Mouse (Mus musculus): ENCODE data around the gene Gm10037. TPM values are rescaled to one million over a fixed set of nuclear protein-coding genes. Genes with fewer than 3 reads are reported as not detected.
"Not testable (repeated sequence)": the region's sequence is repeated elsewhere in the genome, so short reads cannot be mapped to it uniquely, and the experiment has no call there.

Gene Gm10037
- polyA plus RNA-seq (2015; fragmentation: Nextera tagmentation; extraction: Ambion mirVana) = 0.21 TPM in 2 replicates

GRCm38 (mm10) chr13:67830911-67831336, at the start of gene Gm10037:
Gm10037 (plus strand) TSS chr13:67831106.
- TF ChIP-seq EP300 (IDR thresholded peaks at IDR 0.05; ENCODE audit: low read depth) (no peak), CTCF (IDR thresholded peaks at IDR 0.05; ENCODE audit: low read depth) (no peak)
- Histone ChIP-seq H3K9me3 (ENCODE audit: low read length) (peaks cover 7% of the 10 kb centered on the region), H3K27ac (ENCODE audit: low read depth) (no peak within 1 kb of the TSS), H3K4me1 (ENCODE audit: insufficient read depth) (no peaks in the 10 kb centered on the region), H3K36me3 (replicated peaks; ENCODE audit: insufficient read depth, low read length) (peaks cover 8% of the 10 kb centered on the region), H3K27me3 (ENCODE audit: insufficient read depth, low read length) (no peaks in the 10 kb centered on the region), H3K4me2 (ENCODE audit: low read depth, low read length) (peak within 1 kb of the TSS; percentile 80), H3K9ac (replicated peaks) (peak within 1 kb of the TSS; percentile 73), H3K4me3 (ENCODE audit: low read depth, low read length) (peak within 1 kb of the TSS; percentile 67)
- DNase-seq = peak; percentile 60
- ATAC-seq = peak; percentile 82
- WGBS (ENCODE audit: insufficient replicate concordance) = 2% methylated on average over 14 of the region's 14 CpGs

- no peak overlapping the region for H3K27ac ChIP-seq (ENCODE audit: low read depth)
- ATAC-seq = no peak
- no peaks in the 10 kb centered on the region for H3K27me3 ChIP-seq (ENCODE audit: insufficient read depth, low read length)
- no peaks in the 10 kb centered on the region for H3K9me3 ChIP-seq (ENCODE audit: low read length)
- no peaks in the 10 kb centered on the region for H3K36me3 ChIP-seq (replicated peaks; ENCODE audit: insufficient read depth, low read length)
- TF ChIP-seq EP300 (IDR thresholded peaks at IDR 0.05; ENCODE audit: low read depth) (no peak), CTCF (IDR thresholded peaks at IDR 0.05; ENCODE audit: low read depth) (no peak)
- H3K4me3 ChIP-seq (ENCODE audit: low read depth, low read length) = no peak overlapping the region
- H3K4me2 ChIP-seq (ENCODE audit: low read depth, low read length) = no peak overlapping the region
- H3K9ac ChIP-seq (replicated peaks) = no peak overlapping the region
- no peaks in the 10 kb centered on the region for H3K4me1 ChIP-seq (ENCODE audit: insufficient read depth)
- 83% methylated on average over 10 of the region's 10 CpGs for WGBS (ENCODE audit: insufficient replicate concordance)
- no peak for DNase-seq
Observed at GRCm38 (mm10) chr13:67791921-67792455, 38.9 kb upstream of the Gm10037 start.

GRCm38 (mm10) chr13:67798618-67799017, 32.3 kb upstream of the Gm10037 start:
- H3K4me3 ChIP-seq (ENCODE audit: low read depth, low read length) = no peak overlapping the region
- no peaks in the 10 kb centered on the region for H3K36me3 ChIP-seq (replicated peaks; ENCODE audit: insufficient read depth, low read length)
- ATAC-seq (no peak), DNase-seq (no peak)
- H3K27ac ChIP-seq (ENCODE audit: low read depth) = no peak overlapping the region
- no peaks in the 10 kb centered on the region for H3K4me1 ChIP-seq (ENCODE audit: insufficient read depth)
- no peak overlapping the region for H3K9ac ChIP-seq (replicated peaks)
- no peaks in the 10 kb centered on the region for H3K9me3 ChIP-seq (ENCODE audit: low read length)
- H3K27me3 ChIP-seq (ENCODE audit: insufficient read depth, low read length) = no peaks in the 10 kb centered on the region
- no peak overlapping the region for H3K4me2 ChIP-seq (ENCODE audit: low read depth, low read length)
- 83% methylated on average over 3 of the region's 3 CpGs for WGBS (ENCODE audit: insufficient replicate concordance)
- TF ChIP-seq CTCF (IDR thresholded peaks at IDR 0.05; ENCODE audit: low read depth) (no peak), EP300 (IDR thresholded peaks at IDR 0.05; ENCODE audit: low read depth) (no peak)

GRCm38 (mm10) chr13:67799151-67799550, 31.8 kb upstream of the Gm10037 start:
- not testable (repeated sequence) for H3K9me3 ChIP-seq (ENCODE audit: low read length); H3K9ac ChIP-seq (replicated peaks); ATAC-seq; H3K4me3 ChIP-seq (ENCODE audit: low read depth, low read length); DNase-seq; H3K4me1 ChIP-seq (ENCODE audit: insufficient read depth); H3K4me2 ChIP-seq (ENCODE audit: low read depth, low read length); H3K27me3 ChIP-seq (ENCODE audit: insufficient read depth, low read length); H3K36me3 ChIP-seq (replicated peaks; ENCODE audit: insufficient read depth, low read length); H3K27ac ChIP-seq (ENCODE audit: low read depth)
- 75% methylated on average over 3 of the region's 3 CpGs for WGBS (ENCODE audit: insufficient replicate concordance)

- no peak for TF ChIP-seq EP300 (IDR thresholded peaks at IDR 0.05; ENCODE audit: low read depth)
- no peak for TF ChIP-seq CTCF (IDR thresholded peaks at IDR 0.05; ENCODE audit: low read depth)
- Histone ChIP-seq H3K4me1 (ENCODE audit: insufficient read depth) (0 out of 2 replicates have a peak, but pooled peaks cover 3% of the 10 kb centered on the region), H3K27me3 (ENCODE audit: insufficient read depth, low read length) (no peaks in the 10 kb centered on the region), H3K27ac (ENCODE audit: low read depth) (no peak overlapping the region), H3K4me3 (ENCODE audit: low read depth, low read length) (no peak overlapping the region), H3K36me3 (replicated peaks; ENCODE audit: insufficient read depth, low read length) (no peaks in the 10 kb centered on the region), H3K9ac (replicated peaks) (no peak overlapping the region), H3K9me3 (ENCODE audit: low read length) (no peaks in the 10 kb centered on the region), H3K4me2 (ENCODE audit: low read depth, low read length) (no peak overlapping the region)
- WGBS (ENCODE audit: insufficient replicate concordance) = 41% methylated on average over 1 of the region's 1 CpGs
- ATAC-seq (no peak), DNase-seq (no peak)
Observed at GRCm38 (mm10) chr13:67811651-67812210, 19.2 kb upstream of the Gm10037 start.

- TF ChIP-seq EP300 (IDR thresholded peaks at IDR 0.05; ENCODE audit: low read depth) (no peak), CTCF (IDR thresholded peaks at IDR 0.05; ENCODE audit: low read depth) (no peak)
- Histone ChIP-seq H3K4me3 (ENCODE audit: low read depth, low read length) (peak overlapping the region; percentile 83), H3K9me3 (ENCODE audit: low read length) (peaks cover 5% of the 10 kb centered on the region; the same call in 1 of the 2 replicates), H3K27me3 (ENCODE audit: insufficient read depth, low read length) (no peaks in the 10 kb centered on the region), H3K4me1 (ENCODE audit: insufficient read depth) (0 out of 2 replicates have a peak, but pooled peaks cover 3% of the 10 kb centered on the region), H3K27ac (ENCODE audit: low read depth) (no peak overlapping the region), H3K9ac (replicated peaks) (no peak overlapping the region), H3K4me2 (ENCODE audit: low read depth, low read length) (peak overlapping the region; percentile 75; the same call in 1 of the 2 replicates), H3K36me3 (replicated peaks; ENCODE audit: insufficient read depth, low read length) (no peaks in the 10 kb centered on the region)
- DNase-seq (no peak), ATAC-seq (no peak)
- 74% methylated on average over 8 of the region's 8 CpGs for WGBS (ENCODE audit: insufficient replicate concordance)
Observed at GRCm38 (mm10) chr13:67812961-67813709, 17.8 kb upstream of the Gm10037 start.

Measured in liver, postnatal 0 days (tissue).